Mouse (Mus musculus) heart, embryonic 12.5 days (tissue): Measurements from ENCODE around the gene Cfap97d2. TPM values are rescaled to one million over a fixed set of nuclear protein-coding genes. Genes with fewer than 3 reads are reported as not detected.
"Not testable (repeated sequence)": the region's sequence is repeated elsewhere in the genome, so short reads cannot be mapped to it uniquely, and the experiment has no call there.

Experiments used
- ATAC-seq: fragments of 200-750 bp; cut with Nextera tagmentation; 2 replicates; pipeline ENCODE4 v1.8.0; 2017; ENCODE audit warnings: moderate TSS enrichment, moderate library complexity; ENCODE audit not compliant: insufficient number of reproducible peaks, low FRiP score
- H3K27ac ChIP-seq: fragments of 300-500 bp; sonication (generic); 2 replicates; pipeline ENCODE4 v1.5.1; 2016; ENCODE audit warnings: mild to moderate bottlenecking, moderate library complexity; ENCODE audit not compliant: poor library complexity, severe bottlenecking
- H3K27me3 ChIP-seq: fragments of 300-500 bp; sonication (generic); replicated peaks from 2 replicates; pipeline ENCODE4 v1.6.1; 2016; ENCODE audit warnings: mild to moderate bottlenecking, moderate library complexity
- H3K36me3 ChIP-seq: fragments of 300-500 bp; sonication (generic); 2 replicates; pipeline ENCODE4 v1.6.1; 2016; ENCODE audit warnings: mild to moderate bottlenecking, moderate library complexity
- H3K4me1 ChIP-seq: fragments of 300-500 bp; sonication (generic); replicated peaks from 2 replicates; pipeline ENCODE4 v1.6.1; 2016; ENCODE audit warnings: mild to moderate bottlenecking
- H3K4me2 ChIP-seq: fragments of 300-500 bp; sonication (generic); 2 replicates; pipeline ENCODE4 v1.6.1; 2016; ENCODE audit warnings: mild to moderate bottlenecking, moderate library complexity
- H3K4me3 ChIP-seq: fragments of 300-500 bp; sonication (generic); 2 replicates; pipeline ENCODE4 v1.5.1; 2016; ENCODE audit warnings: mild to moderate bottlenecking
- H3K9ac ChIP-seq: fragments of 300-500 bp; sonication (generic); 2 replicates; pipeline ENCODE4 v1.6.1; 2016; ENCODE audit warnings: mild to moderate bottlenecking, moderate library complexity
- H3K9me3 ChIP-seq: fragments of 300-500 bp; sonication (generic); replicated peaks from 2 replicates; pipeline ENCODE4 v1.6.1; 2016; ENCODE audit warnings: mild to moderate bottlenecking, moderate library complexity
- WGBS: fragments of 180-500 bp; shearing (Covaris S2); methylation state at CpG from one replicate; pipeline ENCODE4 v1.1.7; 2016; 5-methylcytosine and 5-hydroxymethylcytosine counted together
- polyA plus RNA-seq: library from polyadenylated mRNA; unstranded; fragments of >200 nt; fragmentation: Nextera tagmentation; extraction: Ambion mirVana; gene quantifications from 2 replicates; pipeline ENCODE4 v1.2.1, GENCODE M21; 2016

Gene Cfap97d2
- polyA plus RNA-seq, 1 experiment from 2014 or later, result 0.26 TPM

DNA sequence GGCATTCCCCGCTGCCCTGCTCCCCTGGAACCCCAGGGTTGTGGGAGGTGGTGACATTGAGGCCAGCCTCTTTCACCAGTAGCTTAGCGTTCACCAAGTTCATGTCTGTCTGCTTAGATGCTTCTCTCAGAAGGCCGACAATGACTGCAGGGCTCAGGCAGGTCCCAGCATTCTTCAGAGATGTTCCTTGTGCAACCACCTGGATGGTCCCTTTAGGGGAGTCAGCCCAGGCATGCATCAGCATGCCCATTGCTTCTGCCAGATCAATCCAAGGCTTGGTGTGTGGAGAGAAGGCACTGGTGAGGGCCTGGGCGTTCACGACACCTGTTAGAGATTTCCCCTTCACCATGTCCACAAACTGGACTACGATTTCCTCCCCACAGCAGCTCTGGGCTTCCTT lies 40.5 kb downstream of the Cfap97d2 start:
- H3K4me3 ChIP-seq, H3K36me3 ChIP-seq, H3K9me3 ChIP-seq, ATAC-seq, H3K4me2 ChIP-seq, H3K27ac ChIP-seq, H3K4me1 ChIP-seq, H3K27me3 ChIP-seq, H3K9ac ChIP-seq: not testable (repeated sequence)
- 73% methylated on average over 6 of the region's 6 CpGs for WGBS

GRCm38 (mm10) chr8:13747626-13748025 lies 41.9 kb downstream of the Cfap97d2 start:
- no peak for ATAC-seq
- Histone ChIP-seq H3K27me3 (no peaks in the 10 kb centered on the region), H3K4me2 (no peak overlapping the region), H3K9me3 (no peaks in the 10 kb centered on the region), H3K9ac (no peak overlapping the region), H3K36me3 (no peaks in the 10 kb centered on the region), H3K27ac (no peak overlapping the region), H3K4me3 (no peak overlapping the region), H3K4me1 (0 out of 2 replicates have a peak, but pooled peaks cover under 1% of the 10 kb centered on the region)
- 27% methylated on average over 3 of the region's 3 CpGs for WGBS

DNA sequence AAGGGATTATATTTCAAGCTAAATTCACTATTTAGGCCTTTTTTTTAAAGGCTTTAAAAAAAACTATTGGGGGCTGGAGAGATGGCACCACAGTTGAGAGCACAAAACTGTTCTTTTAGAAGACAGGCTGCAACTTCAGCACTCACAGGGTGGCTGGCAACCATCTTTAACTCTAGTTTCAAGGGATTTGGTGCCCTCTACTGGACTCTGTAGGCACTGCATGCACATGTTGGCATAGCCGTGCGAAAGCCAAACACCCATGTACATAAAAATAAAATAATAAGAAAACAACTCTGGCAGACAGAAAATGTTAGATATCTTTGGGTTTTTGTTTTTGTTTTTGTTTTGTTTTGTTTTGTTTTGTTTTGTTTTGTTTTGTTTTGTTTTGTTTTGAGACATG lies 48.0 kb downstream of the Cfap97d2 start:
- no peak overlapping the region for H3K27ac ChIP-seq
- H3K36me3 ChIP-seq, result no peaks in the 10 kb centered on the region
- no peak overlapping the region for H3K4me2 ChIP-seq
- no peak overlapping the region for H3K9ac ChIP-seq
- no peaks in the 10 kb centered on the region for H3K27me3 ChIP-seq
- no peak for ATAC-seq
- WGBS, result 35% methylated on average over 2 of the region's 2 CpGs
- no peaks in the 10 kb centered on the region for H3K9me3 ChIP-seq
- peaks cover 6% of the 10 kb centered on the region for H3K4me1 ChIP-seq
- no peak overlapping the region for H3K4me3 ChIP-seq

GRCm38 (mm10) chr8:13756480-13756879 lies 50.8 kb downstream of the Cfap97d2 start:
- Histone ChIP-seq H3K4me3 (no peak overlapping the region), H3K27ac (no peak overlapping the region), H3K36me3 (peaks cover 7% of the 10 kb centered on the region), H3K4me2 (no peak overlapping the region), H3K9ac (no peak overlapping the region), H3K9me3 (no peaks in the 10 kb centered on the region), H3K4me1 (peaks cover 15% of the 10 kb centered on the region), H3K27me3 (no peaks in the 10 kb centered on the region)
- WGBS, result 60% methylated on average over 7 of the region's 7 CpGs
- ATAC-seq, result no peak

GRCm38 (mm10) chr8:13756982-13757804 lies 51.5 kb downstream of the Cfap97d2 start, which contains the start of gene Cdc16:
Gene Cdc16, plus strand, starts transcription at chr8:13757676.
- Histone ChIP-seq H3K4me2 (peak within 1 kb of the TSS; percentile 89), H3K9ac (peak within 1 kb of the TSS; percentile 100), H3K9me3 (no peaks in the 10 kb centered on the region), H3K36me3 (peaks cover 11% of the 10 kb centered on the region), H3K27ac (peak within 1 kb of the TSS; percentile 88), H3K27me3 (no peaks in the 10 kb centered on the region), H3K4me3 (peak within 1 kb of the TSS; percentile 100), H3K4me1 (peaks cover 15% of the 10 kb centered on the region)
- 7% methylated on average over 40 of the region's 40 CpGs for WGBS
- peak; percentile 91 for ATAC-seq

DNA sequence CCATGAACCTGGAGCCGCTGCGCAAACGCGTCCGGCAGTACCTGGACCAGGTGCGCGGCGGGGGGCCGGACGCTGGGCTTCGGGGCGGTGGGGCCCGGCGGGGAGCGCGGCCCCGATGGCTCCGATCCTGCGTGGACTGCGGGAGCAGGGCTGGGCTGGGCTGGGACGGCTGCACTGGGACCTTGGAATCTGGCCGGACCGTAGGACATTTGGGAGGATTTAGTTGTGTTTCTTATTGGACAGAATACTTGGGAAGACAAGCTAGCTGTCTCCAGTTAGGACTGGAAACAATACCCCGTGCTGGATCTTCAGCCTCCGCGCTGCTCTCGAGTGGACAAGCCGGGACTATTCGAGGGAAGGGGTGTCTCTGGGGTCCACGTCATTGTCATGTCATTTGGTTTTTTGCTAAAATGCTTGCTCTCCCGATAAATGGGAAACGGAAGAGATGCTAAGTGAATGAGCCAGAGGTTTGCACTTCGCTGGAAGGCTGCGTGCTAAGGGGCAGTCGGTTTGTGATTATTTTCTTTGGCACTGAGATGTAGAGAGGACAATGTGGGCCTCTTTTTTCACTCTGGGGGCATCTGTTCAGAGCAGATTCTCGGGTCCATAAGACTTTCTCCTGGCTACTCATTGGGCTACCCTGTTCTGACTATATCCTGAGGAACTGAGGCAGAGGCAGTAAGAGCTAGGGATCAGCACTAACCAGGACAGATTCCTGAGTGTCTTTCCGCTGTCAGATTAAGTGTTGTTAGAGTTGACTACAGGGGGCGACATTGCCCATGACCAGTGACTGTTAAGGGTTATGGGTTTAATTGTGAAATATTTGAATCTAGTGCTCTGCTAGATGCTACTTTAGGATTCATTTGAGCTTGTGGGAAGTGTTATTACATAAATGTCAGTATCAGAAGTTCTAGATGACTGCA lies 52.4 kb downstream of the Cfap97d2 start:
- Histone ChIP-seq H3K36me3 (peaks cover 20% of the 10 kb centered on the region), H3K9ac (peak overlapping the region; percentile 100), H3K4me1 (peaks cover 15% of the 10 kb centered on the region), H3K4me3 (peak overlapping the region; percentile 100), H3K27me3 (no peaks in the 10 kb centered on the region), H3K27ac (peak overlapping the region; percentile 88), H3K4me2 (peak overlapping the region; percentile 89), H3K9me3 (no peaks in the 10 kb centered on the region)
- under 1% methylated on average over 38 of the region's 38 CpGs for WGBS
- peak; percentile 59 for ATAC-seq

- no peak overlapping the region for H3K27ac ChIP-seq
- no peaks in the 10 kb centered on the region for H3K4me1 ChIP-seq
- H3K9me3 ChIP-seq, result no peaks in the 10 kb centered on the region
- 90% methylated on average over 11 of the region's 11 CpGs for WGBS
- no peak overlapping the region for H3K9ac ChIP-seq
- peaks cover 87% of the 10 kb centered on the region for H3K36me3 ChIP-seq
- no peak overlapping the region for H3K4me3 ChIP-seq
- H3K4me2 ChIP-seq, result no peak overlapping the region
- H3K27me3 ChIP-seq, result no peaks in the 10 kb centered on the region
- no peak for ATAC-seq
Measured at GRCm38 (mm10) chr8:13769206-13769605, 63.5 kb downstream of the Cfap97d2 start.

GRCm38 (mm10) chr8:13780536-13780935 lies 74.8 kb downstream of the Cfap97d2 start:
- no peak overlapping the region for H3K4me2 ChIP-seq
- no peak overlapping the region for H3K4me3 ChIP-seq
- 84% methylated on average over 3 of the region's 3 CpGs for WGBS
- H3K9ac ChIP-seq, result no peak overlapping the region
- no peak for ATAC-seq
- H3K36me3 ChIP-seq, result peaks cover 57% of the 10 kb centered on the region
- no peaks in the 10 kb centered on the region for H3K9me3 ChIP-seq
- H3K27me3 ChIP-seq, result no peaks in the 10 kb centered on the region
- no peak overlapping the region for H3K27ac ChIP-seq
- H3K4me1 ChIP-seq, result peaks cover 7% of the 10 kb centered on the region

GRCm38 (mm10) chr8:13785250-13785763 lies 79.6 kb downstream of the Cfap97d2 start, which contains the start of gene Upf3a:
Gene Upf3a, plus strand, starts transcription at chr8:13785615.
- peak within 1 kb of the TSS; percentile 77 for H3K4me2 ChIP-seq
- peaks cover 43% of the 10 kb centered on the region for H3K36me3 ChIP-seq
- H3K27ac ChIP-seq, result peak within 1 kb of the TSS; percentile 94
- H3K27me3 ChIP-seq, result no peaks in the 10 kb centered on the region
- H3K4me3 ChIP-seq, result peak within 1 kb of the TSS; percentile 81
- under 1% methylated on average over 47 of the region's 47 CpGs for WGBS
- peak within 1 kb of the TSS; percentile 84 for H3K9ac ChIP-seq
- peak; percentile 94 for ATAC-seq
- peaks cover 11% of the 10 kb centered on the region for H3K4me1 ChIP-seq
- no peaks in the 10 kb centered on the region for H3K9me3 ChIP-seq

- peak; percentile 96 for ATAC-seq
- H3K9me3 ChIP-seq, result no peaks in the 10 kb centered on the region
- peak overlapping the region; percentile 81 for H3K4me3 ChIP-seq
- peak overlapping the region; percentile 84 for H3K9ac ChIP-seq
- under 1% methylated on average over 45 of the region's 47 CpGs for WGBS
- peak overlapping the region; percentile 94 for H3K27ac ChIP-seq
- peaks cover 39% of the 10 kb centered on the region for H3K36me3 ChIP-seq
- H3K27me3 ChIP-seq, result no peaks in the 10 kb centered on the region
- peak overlapping the region; percentile 77 for H3K4me2 ChIP-seq
- peaks cover 11% of the 10 kb centered on the region for H3K4me1 ChIP-seq
Measured at GRCm38 (mm10) chr8:13785764-13786299, 80.1 kb downstream of the Cfap97d2 start.
